Mouse (Mus musculus) CH12.LX (cell line): ENCODE data around the gene Pde5a. TPM values are rescaled to one million over a fixed set of nuclear protein-coding genes. Genes with fewer than 3 reads are reported as not detected.

Experiments
- DNase-seq: peaks from one replicate; pipeline ENCODE4 v3.0.0-alpha.2; 2013; ENCODE audit errors: extremely low read depth
- H3K27ac ChIP-seq: 2 replicates; pipeline ENCODE4 v1.5.1; 2012; ENCODE audit warnings: low read depth, mild to moderate bottlenecking, control low read depth, moderate library complexity; ENCODE audit not compliant: insufficient read depth
- H3K27me3 ChIP-seq: replicated peaks from 2 replicates; pipeline ENCODE3; 2012; ENCODE audit warnings: inconsistent platforms
- H3K36me3 ChIP-seq, 2 experiments: replicated peaks in 1 of 2; 2 replicates each; pipeline versions ENCODE3 to v1.6.1; 2012; ENCODE audit warnings: inconsistent platforms in 1 of 2, low read length in 1 of 2, mild to moderate bottlenecking in 1 of 2, mixed read lengths in 1 of 2, moderate library complexity in 1 of 2; ENCODE audit not compliant: control insufficient read depth in 1 of 2, insufficient read depth in 1 of 2
- H3K4me1 ChIP-seq, 2 experiments: 2 replicates each; pipeline ENCODE4 v1.6.1; 2012; ENCODE audit warnings: inconsistent platforms in 1 of 2, moderate library complexity in 1 of 2; ENCODE audit not compliant: insufficient read depth in 2 of 2, control insufficient read depth in 1 of 2
- H3K4me2 ChIP-seq: 2 replicates; pipeline ENCODE4 v1.6.1; 2012; ENCODE audit warnings: low read depth, mild to moderate bottlenecking, control low read depth; ENCODE audit not compliant: poor library complexity, insufficient read depth, severe bottlenecking
- H3K4me3 ChIP-seq, 3 experiments: fragments of 150-350 bp in 1 of 3; sonication (generic) in 1 of 3; replicated peaks in 1 of 3; 2 replicates each; pipeline versions ENCODE3 to v1.5.1; 2011 to 2012; ENCODE audit warnings: low read depth in 2 of 3, low read length in 2 of 3, mild to moderate bottlenecking in 2 of 3, moderate library complexity in 2 of 3, control low read depth in 1 of 3, improper control_type of control experiment in 1 of 3, inconsistent platforms in 1 of 3, mixed read lengths in 1 of 3; ENCODE audit not compliant: poor library complexity in 1 of 3
- H3K79me2 ChIP-seq: replicated peaks from 2 replicates; pipeline ENCODE4 v1.6.1; 2012; ENCODE audit warnings: mild to moderate bottlenecking, moderate library complexity; ENCODE audit not compliant: control insufficient read depth, poor library complexity, insufficient read depth, severe bottlenecking; ENCODE audit errors: extremely low read depth
- H3K9ac ChIP-seq: 2 replicates; pipeline ENCODE4 v1.6.1; 2012; ENCODE audit warnings: low read depth, mild to moderate bottlenecking, control low read depth, moderate library complexity; ENCODE audit not compliant: insufficient read depth
- H3K9me3 ChIP-seq: replicated peaks from 2 replicates; pipeline ENCODE3; 2012; ENCODE audit warnings: low read length, inconsistent platforms, mixed read lengths
- BHLHE40 ChIP-seq: IDR thresholded peaks from 2 replicates; pipeline ENCODE4 v1.6.1; 2011; ENCODE audit warnings: mild to moderate bottlenecking, low read depth, low read length, improper control_type of control experiment
- CHD1 ChIP-seq: IDR thresholded peaks from 2 replicates; pipeline ENCODE4 v1.6.1; 2012; ENCODE audit warnings: low read depth, low read length, improper control_type of control experiment, inconsistent platforms
- CHD2 ChIP-seq: IDR thresholded peaks from 2 replicates; pipeline ENCODE4 v1.6.1; 2011; ENCODE audit warnings: low read length, improper control_type of control experiment
- CTCF ChIP-seq, 2 experiments: IDR thresholded peaks in 1 of 2; conservative IDR thresholded peaks in 1 of 2; 2 replicates each; pipeline ENCODE4 v1.5.1; 2011 to 2012; ENCODE audit warnings: low read depth in 2 of 2, low read length in 2 of 2, improper control_type of control experiment in 1 of 2, inconsistent platforms in 1 of 2, mild to moderate bottlenecking in 1 of 2, moderate library complexity in 1 of 2
- E2F4 ChIP-seq: IDR thresholded peaks from 2 replicates; pipeline ENCODE4 v1.6.1; 2011; ENCODE audit warnings: low read depth, low read length, improper control_type of control experiment; ENCODE audit not compliant: insufficient replicate concordance
- ELF1 ChIP-seq: IDR thresholded peaks from 2 replicates; pipeline ENCODE4 v1.6.1; 2014; ENCODE audit warnings: low read depth, mild to moderate bottlenecking, inconsistent platforms, low read length, improper control_type of control experiment
- ETS1 ChIP-seq: conservative IDR thresholded peaks from 2 replicates; pipeline ENCODE4 v1.6.1; 2012; ENCODE audit warnings: low read depth, mild to moderate bottlenecking, inconsistent platforms, low read length, improper control_type of control experiment, moderate library complexity
- HCFC1 ChIP-seq: IDR thresholded peaks from 2 replicates; pipeline ENCODE4 v1.6.1; 2012; ENCODE audit warnings: low read depth, mild to moderate bottlenecking, inconsistent platforms, low read length, improper control_type of control experiment
- JUN ChIP-seq: IDR thresholded peaks from 2 replicates; pipeline ENCODE4 v1.6.1; 2011; ENCODE audit warnings: low read depth, mild to moderate bottlenecking, low read length, improper control_type of control experiment, moderate library complexity; ENCODE audit not compliant: insufficient read depth
- JUND ChIP-seq: conservative IDR thresholded peaks from 2 replicates; pipeline ENCODE4 v1.6.1; 2011; ENCODE audit warnings: low read depth, low read length, improper control_type of control experiment
- KAT2A ChIP-seq: IDR thresholded peaks from 2 replicates; pipeline ENCODE4 v1.6.1; 2012; ENCODE audit warnings: low read length, improper control_type of control experiment, inconsistent platforms; ENCODE audit not compliant: insufficient replicate concordance
- MAX ChIP-seq: IDR thresholded peaks from 2 replicates; pipeline ENCODE4 v1.6.1; 2011; ENCODE audit warnings: low read length, improper control_type of control experiment
- MXI1 ChIP-seq: IDR thresholded peaks from 2 replicates; pipeline ENCODE4 v1.6.1; 2011; ENCODE audit warnings: mild to moderate bottlenecking, low read depth, low read length, improper control_type of control experiment
- MYC ChIP-seq: IDR thresholded peaks from 2 replicates; pipeline ENCODE4 v1.6.1; 2011; ENCODE audit warnings: low read depth, mild to moderate bottlenecking, improper control_type of control experiment, low read length
- NRF1 ChIP-seq: IDR thresholded peaks from 2 replicates; pipeline ENCODE4 v1.6.1; 2014; ENCODE audit warnings: low read depth, mild to moderate bottlenecking, inconsistent platforms, low read length, improper control_type of control experiment, moderate library complexity
- PAX5 ChIP-seq: IDR thresholded peaks from 2 replicates; pipeline ENCODE4 v1.6.1; 2012; ENCODE audit warnings: low read length, inconsistent platforms, mixed read lengths
- POLR2A ChIP-seq: IDR thresholded peaks from 2 replicates; pipeline ENCODE4 v1.6.1; 2011; ENCODE audit warnings: low read depth, mild to moderate bottlenecking, improper control_type of control experiment, low read length
- POLR2AphosphoS2 ChIP-seq: IDR thresholded peaks from 2 replicates; pipeline ENCODE4 v1.6.1; 2011; ENCODE audit warnings: low read depth, low read length, improper control_type of control experiment
- RCOR1 ChIP-seq: conservative IDR thresholded peaks from 2 replicates; pipeline ENCODE4 v1.6.1; 2012; ENCODE audit warnings: low read depth, mild to moderate bottlenecking, inconsistent platforms, low read length, improper control_type of control experiment
- SMC3 ChIP-seq: IDR thresholded peaks from 2 replicates; pipeline ENCODE4 v1.6.1; 2011; ENCODE audit warnings: low read depth, low read length, improper control_type of control experiment
- TBP ChIP-seq: conservative IDR thresholded peaks from 2 replicates; pipeline ENCODE4 v1.6.1; 2011; ENCODE audit warnings: low read depth, low read length, improper control_type of control experiment
- TCF12 ChIP-seq: IDR thresholded peaks from 2 replicates; pipeline ENCODE4 v1.6.1; 2014; ENCODE audit warnings: low read depth, mild to moderate bottlenecking, inconsistent platforms, low read length, improper control_type of control experiment
- USF1 ChIP-seq: IDR thresholded peaks from 2 replicates; pipeline ENCODE4 v1.6.1; 2014; ENCODE audit warnings: low read depth, mild to moderate bottlenecking, inconsistent platforms, low read length, improper control_type of control experiment
- ZKSCAN1 ChIP-seq: IDR thresholded peaks from 2 replicates; pipeline ENCODE4 v1.6.1; 2012; ENCODE audit warnings: low read depth, inconsistent platforms, low read length, improper control_type of control experiment, borderline replicate concordance
- ZNF384 ChIP-seq: IDR thresholded peaks from 2 replicates; pipeline ENCODE4 v1.6.1; 2012; ENCODE audit warnings: low read depth, low read length, improper control_type of control experiment, inconsistent platforms
- dilution Hi-C: fragments of 300-500 bp; cut with MboI; formaldehyde crosslinking; loops from 2 replicates; pipeline ENCODE4 v1.14.3; 2020; ENCODE audit warnings: low sequenced_read_pairs; ENCODE audit not compliant: extremely low pct_unique_long_range_greater_than_20kb, extremely low pct_ligation_motif_present
- in situ Hi-C: fragments of 300-500 bp; cut with MboI; formaldehyde crosslinking; loops from 3 replicates; pipeline ENCODE4 v1.14.3; 2019; ENCODE audit warnings: low sequenced_read_pairs, low pct_ligation_motif_present, low pct_unique_long_range_greater_than_20kb, mixed read lengths
- polyA plus RNA-seq: library from polyadenylated mRNA; unstranded; fragments of >175 nt; gene quantifications from 2 replicates; pipeline ENCODE4 v1.2.1, GENCODE M21; 2012; ENCODE audit warnings: low read depth; ENCODE audit not compliant: insufficient read length
- total RNA-seq, 2 experiments: library from RNA; depleted of rRNA; stranded (reverse); fragments of 300-350 nt in 1 of 2; fragments of >200 nt in 1 of 2; gene quantifications; 2 replicates each; pipeline ENCODE4 v1.2.3; 2012 to 2014

The Pde5a gene
- total and polyA plus RNA-seq, 3 experiments, result 0.60 to 1.1 (median 1.0) TPM

DNA sequence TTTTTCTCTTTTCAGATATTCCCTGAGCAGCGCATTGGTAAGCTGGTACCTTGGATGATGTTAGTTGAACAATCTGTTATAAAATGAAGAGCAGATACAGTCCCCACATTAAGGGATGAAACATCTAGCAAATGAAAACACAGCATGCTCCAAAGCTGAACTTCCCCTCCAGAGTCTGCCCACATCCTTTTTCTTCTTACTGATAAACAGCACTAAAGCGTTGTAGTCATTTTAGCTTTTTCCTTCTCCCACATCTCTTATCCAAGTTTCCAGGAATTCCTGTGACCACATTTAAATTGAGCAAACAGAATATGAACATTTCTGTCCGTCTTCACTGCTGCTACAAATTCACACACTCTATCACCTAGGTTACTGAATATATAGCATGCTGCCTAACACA is 35.7 kb upstream of the Pde5a start:
- no peaks in the 10 kb centered on the region for H3K79me2 ChIP-seq
- DNase-seq, result no peak
- H3K9me3 ChIP-seq, result no peaks in the 10 kb centered on the region
- H3K4me3 ChIP-seq, result no peak overlapping the region
- H3K9ac ChIP-seq, result no peak overlapping the region
- no peak for TF ChIP-seq PAX5
- TF ChIP-seq TBP, result no peak
- no peak for TF ChIP-seq E2F4
- no peak for TF ChIP-seq BHLHE40
- no peak for TF ChIP-seq POLR2AphosphoS2
- TF ChIP-seq CHD2, result no peak
- no peak for TF ChIP-seq JUN
- TF ChIP-seq CHD1, result no peak
- no peak for TF ChIP-seq JUND
- in situ Hi-C loops, result no loop called here
- H3K27me3 ChIP-seq, result no peaks in the 10 kb centered on the region
- no peak overlapping the region for H3K4me2 ChIP-seq
- no peak overlapping the region for H3K27ac ChIP-seq
- dilution Hi-C loops, result no loop called here
- H3K4me1 ChIP-seq, result peaks cover 0 to 6% of the 10 kb centered on the region in 2 experiments; a peak in 2 of 4 replicates
- H3K36me3 ChIP-seq, result no peaks in the 10 kb centered on the region

- Histone ChIP-seq H3K27me3 (no peaks in the 10 kb centered on the region), H3K79me2 (no peaks in the 10 kb centered on the region), H3K4me2 (no peak overlapping the region), H3K9ac (no peak overlapping the region), H3K9me3 (no peaks in the 10 kb centered on the region), H3K4me3 (no peak overlapping the region), H3K27ac (no peak overlapping the region), H3K4me1 (peaks cover 0 to 6% of the 10 kb centered on the region in 2 experiments; a peak in 2 of 4 replicates), H3K36me3 (no peaks in the 10 kb centered on the region)
- dilution Hi-C loops, result no loop called here
- in situ Hi-C loops, result no loop called here
- TF ChIP-seq KAT2A (no peak), NRF1 (no peak), TBP (no peak), BHLHE40 (no peak), USF1 (no peak), PAX5 (no peak), POLR2A (no peak)
- no peak for DNase-seq
These were observed 32.9 kb upstream of the Pde5a start for GRCm38 (mm10) chr3:122695870-122696269.

DNA sequence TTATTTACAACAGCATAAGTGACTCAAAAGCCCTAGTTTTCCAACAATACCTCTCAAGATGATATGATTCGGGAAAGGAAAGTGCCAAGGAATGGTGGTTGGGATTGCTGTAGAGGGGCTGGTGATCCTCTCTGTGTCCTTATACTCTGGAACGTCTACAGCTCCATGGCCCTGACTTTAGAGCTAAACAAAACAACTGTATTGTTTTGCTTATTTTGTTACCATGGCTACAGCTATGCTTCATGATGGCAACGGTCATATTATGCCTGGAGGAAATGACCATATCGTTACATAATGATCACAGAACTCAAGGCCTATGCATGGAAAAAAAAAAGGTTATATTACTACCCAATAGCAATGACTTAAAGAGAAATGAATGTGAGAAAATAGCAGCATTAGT is 32.1 kb upstream of the Pde5a start:
- TF ChIP-seq JUND (no peak), USF1 (no peak), KAT2A (no peak), ZKSCAN1 (no peak), POLR2AphosphoS2 (no peak), RCOR1 (no peak), HCFC1 (no peak), MYC (no peak), CHD2 (no peak), NRF1 (no peak), SMC3 (no peak), MAX (no peak), ZNF384 (no peak), POLR2A (no peak), TCF12 (no peak), PAX5 (no peak), MXI1 (no peak), ELF1 (no peak), CTCF (conservative IDR thresholded peaks at IDR 0.05 in 1 of 2, IDR thresholded peaks at IDR 0.05 in 1 of 2; ENCODE audit: low read depth in 2 of 2, low read length in 2 of 2) (no peak), ETS1 (no peak)
- Histone ChIP-seq H3K9ac (no peak overlapping the region), H3K36me3 (no peaks in the 10 kb centered on the region), H3K27me3 (no peaks in the 10 kb centered on the region), H3K9me3 (no peaks in the 10 kb centered on the region), H3K4me2 (no peak overlapping the region), H3K4me1 (peaks cover 0 to 6% of the 10 kb centered on the region in 2 experiments; a peak in 2 of 4 replicates), H3K27ac (no peak overlapping the region), H3K79me2 (no peaks in the 10 kb centered on the region), H3K4me3 (no peak overlapping the region)
- no peak for DNase-seq
- in situ Hi-C loops, result no loop called here
- dilution Hi-C loops, result no loop called here
